Mouse (Mus musculus): ENCODE results near the gene Adra1d. TPM values are rescaled to one million over a fixed set of nuclear protein-coding genes. Genes with fewer than 3 reads are reported as not detected.

The Adra1d gene
- total RNA-seq, 2 experiments from 2014 or later, result 17.4 to 20.5 TPM

DNA sequence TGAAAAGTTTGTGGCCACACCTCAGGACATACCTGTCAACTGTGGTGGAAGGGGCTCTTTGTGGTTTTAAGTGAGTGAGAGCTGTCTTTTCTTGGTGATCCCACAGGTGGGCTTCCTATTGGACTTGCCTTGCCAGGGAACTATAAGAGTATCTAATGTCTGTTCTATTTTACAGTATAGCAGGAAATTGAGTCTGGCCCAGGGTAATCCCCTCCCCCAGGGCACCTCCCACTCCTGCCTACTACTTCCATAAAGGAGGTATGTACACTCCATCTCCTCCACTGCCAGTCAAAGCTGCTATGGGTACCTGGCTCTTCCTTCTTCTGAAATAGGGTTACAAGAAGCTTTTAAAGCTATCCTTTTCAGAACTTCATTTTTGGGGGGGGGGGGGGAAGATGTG, 56.7 kb downstream of the Adra1d start:
- intact Hi-C loops (cut with DNase I), result no loop called here
- DNase-seq (ENCODE audit: extremely low spot score in 1 of 2, low spot score in 2 of 2), result no peak

DNA sequence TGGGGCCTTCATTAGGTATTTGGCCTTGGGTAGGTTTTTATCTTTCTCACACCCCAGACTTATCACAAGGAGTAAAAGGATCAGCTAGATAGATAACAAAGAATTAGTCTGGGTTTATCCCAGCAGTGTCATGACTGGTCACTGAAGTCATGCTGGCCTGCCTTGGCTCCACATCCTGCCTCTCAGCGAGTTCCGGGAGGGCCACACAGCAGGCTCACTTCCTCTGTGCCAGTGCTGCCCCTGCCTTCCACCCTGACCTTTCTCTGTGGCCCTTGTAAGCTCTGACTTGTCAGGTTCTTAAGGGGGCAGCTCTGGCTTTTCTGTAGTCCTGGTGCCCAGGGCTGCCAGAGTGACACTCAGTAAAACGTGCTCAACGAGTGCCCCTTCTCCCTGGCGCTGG, 59.5 kb downstream of the Adra1d start:
- intact Hi-C loops (cut with DNase I), result no loop called here
- no peak for DNase-seq (ENCODE audit: extremely low spot score in 1 of 2, low spot score in 2 of 2)

GRCm38 (mm10) chr2:131501886-131502285, 60.2 kb downstream of the Adra1d start:
- DNase-seq (ENCODE audit: extremely low spot score in 1 of 2, low spot score in 2 of 2), result peak in 1 of 2 experiments; percentile 58
- intact Hi-C loops (cut with DNase I), result no loop called here

DNA sequence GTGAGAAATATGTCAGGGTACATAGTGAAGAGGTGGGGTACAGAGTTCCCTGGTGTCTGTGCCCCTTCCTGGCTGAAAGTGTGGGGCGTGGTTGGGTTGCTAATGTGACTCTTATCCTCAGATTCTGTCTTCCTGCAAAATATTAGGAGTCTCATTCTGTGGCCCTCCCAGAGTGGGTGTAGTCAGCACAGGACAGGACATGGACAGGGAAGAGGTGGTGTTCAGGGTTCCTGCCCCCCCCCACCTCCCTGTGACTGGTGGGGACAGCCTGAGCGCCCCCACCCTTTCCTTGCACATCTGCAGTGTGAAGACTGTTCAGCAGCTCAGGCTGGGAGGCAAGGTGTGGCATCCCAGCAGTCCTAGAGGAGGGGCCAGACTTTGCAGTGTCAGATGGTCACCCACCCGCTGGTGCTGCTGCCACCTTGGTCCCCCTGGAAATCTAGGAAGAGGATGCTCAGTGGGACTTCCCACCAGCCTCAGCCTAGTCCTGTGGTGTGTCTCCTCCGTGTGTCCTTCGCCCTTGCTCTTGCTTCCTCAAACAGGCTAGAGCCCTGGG, 62.7 kb downstream of the Adra1d start:
- no peak for DNase-seq (ENCODE audit: extremely low spot score in 1 of 2, low spot score in 2 of 2)
- intact Hi-C loops (cut with DNase I), result no loop called here

DNA sequence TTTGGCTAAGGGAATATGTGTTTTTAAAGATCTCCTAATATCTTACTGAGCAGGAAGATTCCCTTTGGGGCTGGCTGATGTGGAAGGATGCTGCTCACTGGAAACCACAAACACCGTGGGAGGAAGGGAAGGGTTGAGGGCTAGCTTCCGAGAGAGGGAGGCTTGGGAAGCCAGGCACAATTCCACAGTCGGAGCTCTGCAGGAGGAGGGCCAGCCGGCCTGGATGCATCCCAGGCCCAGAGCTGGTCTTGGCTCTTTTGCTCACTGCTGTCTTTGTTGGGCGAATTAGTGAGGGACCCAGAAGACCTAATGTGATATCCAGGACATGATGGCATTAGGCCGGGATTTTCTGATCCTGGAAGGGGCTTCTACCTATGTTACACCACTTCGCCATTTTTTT, 63.9 kb downstream of the Adra1d start:
- DNase-seq (ENCODE audit: extremely low spot score in 1 of 2, low spot score in 2 of 2), result no peak
- intact Hi-C loops (cut with DNase I), result no loop called here

DNA sequence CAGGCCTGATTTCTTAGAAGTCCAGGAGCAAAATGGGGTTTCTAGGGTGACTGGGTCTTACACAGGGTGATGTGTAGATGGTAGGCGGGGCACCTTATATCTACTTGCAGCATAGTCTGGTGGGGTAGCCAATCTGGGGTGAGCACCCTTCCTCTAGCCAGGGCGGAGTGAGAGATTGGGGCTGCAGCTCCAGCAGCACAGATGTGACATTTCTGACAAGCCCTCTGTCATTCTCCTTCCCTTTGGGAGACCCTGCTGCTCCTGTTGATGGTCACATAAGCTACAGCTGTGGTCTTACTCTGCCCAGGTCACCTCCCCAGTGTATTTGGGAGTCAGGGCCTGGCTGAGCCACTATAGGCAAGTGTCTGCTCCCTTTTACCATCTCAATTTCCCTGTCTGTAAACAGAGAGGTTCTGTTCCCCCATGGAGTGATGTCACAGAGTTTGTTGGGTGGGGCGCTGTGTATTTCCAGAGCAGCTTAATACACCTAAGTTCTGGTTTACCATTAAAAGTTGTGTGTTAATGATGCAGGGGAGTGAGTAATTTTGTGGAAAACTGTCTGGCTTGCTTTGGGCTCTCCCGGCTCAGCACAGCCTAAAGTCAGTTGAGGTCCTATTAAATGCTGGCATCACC, 64.7 kb downstream of the Adra1d start:
- intact Hi-C loops (cut with DNase I), result no loop called here
- DNase-seq (ENCODE audit: extremely low spot score in 1 of 2, low spot score in 2 of 2), result no peak

DNA sequence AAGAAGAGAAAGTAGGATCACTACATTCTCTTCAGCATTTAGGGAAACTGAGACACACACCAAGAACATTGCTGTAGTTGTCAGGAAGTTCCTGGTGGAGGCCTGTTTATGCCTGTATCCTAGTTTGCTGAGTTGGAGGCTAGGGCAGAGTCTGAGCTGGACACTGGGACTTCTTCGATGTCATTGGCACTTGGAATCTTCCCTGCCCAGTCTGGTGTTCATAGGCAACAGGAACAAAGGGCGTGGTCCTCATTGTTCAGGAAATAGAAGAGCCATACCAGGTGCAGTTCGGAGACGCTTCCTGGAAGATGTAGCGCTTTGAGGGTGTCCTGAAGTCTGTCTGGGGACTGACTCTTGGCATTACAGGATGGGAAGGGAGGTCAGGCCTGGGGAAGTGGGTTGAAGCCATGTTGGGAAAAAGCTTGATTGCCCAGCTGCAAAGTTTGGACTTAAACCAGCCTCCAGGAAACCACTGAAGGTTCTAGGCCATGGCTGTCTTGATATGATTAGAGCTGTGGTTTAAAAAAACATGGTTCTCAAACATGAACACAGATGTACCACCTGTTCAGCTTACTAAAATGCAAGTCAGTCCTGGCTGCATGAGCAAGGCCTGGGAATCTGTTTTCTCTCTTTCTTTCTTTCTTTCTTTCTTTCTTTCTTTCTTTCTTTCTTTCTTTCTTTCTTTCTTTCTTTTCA, 65.8 kb downstream of the Adra1d start:
- no peak for DNase-seq (ENCODE audit: extremely low spot score in 1 of 2, low spot score in 2 of 2)
- intact Hi-C loops (cut with DNase I), result no loop called here

Other genes with a start within 250 kb of the Adra1d start
- gene Rnf24, start 209.4 kb downstream of the Adra1d start, total RNA-seq (2021), result 10 to 100 TPM; 27.6 to 29.0 TPM
- 10 to 100 TPM; 45.6 to 60.5 TPM for gene Smox, start 70.8 kb downstream of the Adra1d start, total RNA-seq (2021)

Data from left cerebral cortex, postnatal 10 days (tissue).